ENCODE assay signal across 8 mouse cellular contexts in the genomic region with DNA sequence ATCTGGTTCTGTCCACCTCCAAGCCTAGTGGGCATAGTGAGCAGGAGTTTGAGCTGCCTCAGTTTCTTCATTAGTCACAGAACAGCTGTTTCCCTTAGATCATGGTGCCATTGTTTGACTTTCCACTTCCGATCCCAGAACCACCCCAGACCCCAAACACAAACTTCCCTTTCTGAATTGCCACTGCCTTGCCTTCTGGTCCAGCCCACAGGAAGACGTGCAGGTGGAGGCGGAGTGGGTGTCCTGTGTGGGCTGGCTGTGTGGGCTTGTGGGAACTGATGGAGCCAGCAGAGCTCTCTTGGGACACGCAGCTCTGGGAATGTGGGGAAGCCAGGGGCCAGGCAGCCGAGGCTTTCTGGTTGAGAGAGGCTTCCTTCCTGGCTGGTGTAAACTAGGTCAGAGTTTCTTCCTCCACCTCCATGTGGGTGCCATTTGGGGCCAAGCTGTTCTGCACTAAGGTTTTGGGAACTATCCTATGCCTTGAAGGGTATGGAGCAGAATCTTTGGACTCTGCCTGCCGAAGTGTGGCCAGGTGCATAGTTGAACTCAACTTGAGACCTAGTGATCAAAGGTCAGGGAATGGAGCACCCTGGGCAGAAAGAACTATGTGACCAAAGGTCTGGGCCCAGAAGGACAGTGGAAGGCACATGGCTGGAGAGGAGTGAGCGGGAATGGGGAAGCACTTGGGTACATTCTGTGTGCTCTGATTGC. TPM values are rescaled to one million over a fixed set of nuclear protein-coding genes. Genes with fewer than 3 reads are reported as not detected.
DNase-seq lines count a peak whose midpoint lies in the region; ATAC-seq lines count a peak whose summit lies in the region.

No protein-coding gene starts in this region.

- DNase-seq in limb, embryonic 10.5 days (ENCODE audit: low spot score): no peak
- DNase-seq in embryonic facial prominence, embryonic 14.5 days (ENCODE audit: low spot score): no peak
- DNase-seq in heart, postnatal 14 days: peak; percentile 44 to 49
- DNase-seq in frontal cortex, postnatal 14 days (ENCODE audit: low spot score in 2 of 2): no peak
- no peak for DNase-seq in urinary bladder, postnatal 4 days (ENCODE audit: low spot score in 2 of 2)

- ATAC-seq in limb, embryonic 12.5 days (ENCODE audit: insufficient number of reproducible peaks, insufficient read depth, low FRiP score, low TSS enrichment, low read depth): no peak
- no peak for ATAC-seq in embryonic facial prominence, embryonic 14.5 days (ENCODE audit: low read depth)
- ATAC-seq in limb, embryonic 13.5 days (ENCODE audit: low FRiP score, low read depth): no peak
- ATAC-seq in megakaryocyte-erythroid progenitor cell, adult 5-6 weeks (replicated peaks; ENCODE audit: low FRiP score, low TSS enrichment, poor library complexity, severe bottlenecking): no peak

- peaks cover 59% of the 10 kb centered on the region for H3K36me3 ChIP-seq in limb, embryonic 12.5 days
- H3K36me3 ChIP-seq in limb, embryonic 10.5 days: peaks cover 57% of the 10 kb centered on the region
- peaks cover 40% of the 10 kb centered on the region for H3K36me3 ChIP-seq in embryonic facial prominence, embryonic 14.5 days (ENCODE audit: control insufficient read depth, insufficient read depth, low read length)
- H3K36me3 ChIP-seq in limb, embryonic 13.5 days: peaks cover 42% of the 10 kb centered on the region

- 0 out of 2 replicates have a peak overlapping the region, but pooled peaks have one; percentile 74 for H3K4me2 ChIP-seq in limb, embryonic 12.5 days
- 0 out of 2 replicates have a peak overlapping the region, but pooled peaks have one; percentile 8 for H3K4me2 ChIP-seq in embryonic facial prominence, embryonic 14.5 days (ENCODE audit: low read depth, low read length)
- peak overlapping the region; percentile 15 for H3K4me2 ChIP-seq in limb, embryonic 13.5 days (replicated peaks)

- H3K9ac ChIP-seq in limb, embryonic 12.5 days (replicated peaks): no peak overlapping the region
- H3K9ac ChIP-seq in embryonic facial prominence, embryonic 14.5 days (ENCODE audit: low read depth, low read length): no peak overlapping the region
- H3K9ac ChIP-seq in limb, embryonic 13.5 days: no peak overlapping the region; the same call in 1 of the 2 replicates

- 0 out of 2 replicates have a peak overlapping the region, but pooled peaks have one; percentile 1 for H3K4me3 ChIP-seq in limb, embryonic 12.5 days (replicated peaks)
- H3K4me3 ChIP-seq in limb, embryonic 10.5 days: no peak overlapping the region
- H3K4me3 ChIP-seq in embryonic facial prominence, embryonic 14.5 days (ENCODE audit: low read depth, low read length): no peak overlapping the region
- no peak overlapping the region for H3K4me3 ChIP-seq in limb, embryonic 13.5 days

- intact Hi-C loops in heart, postnatal 14 days (cut with DNase I): loop anchor here (2.0 kb wide), 2 partner anchors 15 to 33 kb away; no protein-coding TSS in a partner anchor

- H3K9me3 ChIP-seq in limb, embryonic 12.5 days: no peaks in the 10 kb centered on the region
- H3K9me3 ChIP-seq in limb, embryonic 10.5 days (replicated peaks): no peaks in the 10 kb centered on the region
- H3K9me3 ChIP-seq in embryonic facial prominence, embryonic 14.5 days (ENCODE audit: control insufficient read depth, low read length): no peaks in the 10 kb centered on the region
- H3K9me3 ChIP-seq in limb, embryonic 13.5 days: no peaks in the 10 kb centered on the region

- H3K27me3 ChIP-seq in limb, embryonic 12.5 days: no peaks in the 10 kb centered on the region
- no peaks in the 10 kb centered on the region for H3K27me3 ChIP-seq in limb, embryonic 10.5 days (ENCODE audit: low read depth, poor library complexity, severe bottlenecking)
- no peaks in the 10 kb centered on the region for H3K27me3 ChIP-seq in embryonic facial prominence, embryonic 14.5 days (replicated peaks; ENCODE audit: control insufficient read depth, insufficient read depth, low read length)
- no peaks in the 10 kb centered on the region for H3K27me3 ChIP-seq in limb, embryonic 13.5 days

- whole genome bisulfite sequencing in limb, embryonic 12.5 days: 79% methylated on average over 7 of the region's 7 CpGs
- 87% methylated on average over 7 of the region's 7 CpGs for WGBS in limb, embryonic 10.5 days
- WGBS in embryonic facial prominence, embryonic 14.5 days: 72% methylated on average over 7 of the region's 7 CpGs
- WGBS in limb, embryonic 13.5 days: 73% methylated on average over 7 of the region's 7 CpGs

- 0 out of 2 replicates have a peak overlapping the region, but pooled peaks have one; percentile 35 for H3K27ac ChIP-seq in limb, embryonic 12.5 days
- no peak overlapping the region for H3K27ac ChIP-seq in limb, embryonic 10.5 days
- H3K27ac ChIP-seq in embryonic facial prominence, embryonic 14.5 days (replicated peaks; ENCODE audit: low read depth, low read length): no peak overlapping the region
- no peak overlapping the region for H3K27ac ChIP-seq in limb, embryonic 13.5 days

- peaks cover 49% of the 10 kb centered on the region for H3K4me1 ChIP-seq in limb, embryonic 12.5 days (replicated peaks)
- peaks cover 52% of the 10 kb centered on the region for H3K4me1 ChIP-seq in limb, embryonic 10.5 days
- peaks cover 27% of the 10 kb centered on the region for H3K4me1 ChIP-seq in embryonic facial prominence, embryonic 14.5 days (ENCODE audit: control insufficient read depth, insufficient read depth, low read length)
- H3K4me1 ChIP-seq in limb, embryonic 13.5 days: peaks cover 51% of the 10 kb centered on the region

RNA-seq across cellular contexts. Expression of a gene that starts 3.9 kb away (rescaled TPM):
- polyA plus RNA-seq in limb, embryonic 12.5 days (2016; fragmentation: Nextera tagmentation; extraction: Ambion mirVana): 103 TPM in 2 replicates
- polyA plus RNA-seq in limb, embryonic 10.5 days (2016; fragmentation: Nextera tagmentation; extraction: Ambion mirVana): 87.5 and 91.1 TPM in 2 replicates
- polyA plus RNA-seq in embryonic facial prominence, embryonic 14.5 days (2014; fragmentation: Nextera tagmentation; extraction: Ambion mirVana): 88.9 and 101 TPM in 2 replicates
- 10 to 100 TPM; 29.5 to 30.6 TPM for total RNA-seq in heart, postnatal 14 days (2021)
- 103 and 105 TPM in 2 replicates for polyA plus RNA-seq in limb, embryonic 13.5 days (2015; fragmentation: Nextera tagmentation; extraction: Ambion mirVana)
- total RNA-seq in megakaryocyte-erythroid progenitor cell, adult 5-6 weeks (2014; fragmentation: Nextera tagmentation): 5.4 and 6.6 TPM in 2 replicates
- 6.9 and 9.4 TPM in 2 replicates for total RNA-seq in megakaryocyte-erythroid progenitor cell, adult 5-6 weeks (2017)

RNA-seq across cellular contexts. Expression of a gene that starts 9.1 kb away (rescaled TPM):
- polyA plus RNA-seq in limb, embryonic 12.5 days (2016; fragmentation: Nextera tagmentation; extraction: Ambion mirVana): 40.3 and 46.6 TPM in 2 replicates
- polyA plus RNA-seq in limb, embryonic 10.5 days (2016; fragmentation: Nextera tagmentation; extraction: Ambion mirVana): 47.6 and 55.1 TPM in 2 replicates
- 46.9 and 55.5 TPM in 2 replicates for polyA plus RNA-seq in embryonic facial prominence, embryonic 14.5 days (2014; fragmentation: Nextera tagmentation; extraction: Ambion mirVana)
- 10 to 100 TPM; 33.5 to 37.4 TPM for total RNA-seq in heart, postnatal 14 days (2021)
- polyA plus RNA-seq in limb, embryonic 13.5 days (2015; fragmentation: Nextera tagmentation; extraction: Ambion mirVana): 44.0 and 44.8 TPM in 2 replicates
- total RNA-seq in megakaryocyte-erythroid progenitor cell, adult 5-6 weeks (2014; fragmentation: Nextera tagmentation): 0.52 and 7.4 TPM in 2 replicates
- total RNA-seq in megakaryocyte-erythroid progenitor cell, adult 5-6 weeks (2017): 0.09 and 1.6 TPM in 2 replicates

Comparison
In these comparisons a context has a peak if more than half of its experiments do, and no peak if none do; other contexts are left out.
1. H3K4me2 ChIP-seq: peak in every context shown above with its lines; median percentile 74 in limb, embryonic 12.5 days; 15 in limb, embryonic 13.5 days; 8 in embryonic facial prominence, embryonic 14.5 days.
2. DNase-seq: peak in heart, postnatal 14 days (2 of 2); none in limb, embryonic 10.5 days (single experiment), embryonic facial prominence, embryonic 14.5 days (single experiment), frontal cortex, postnatal 14 days (0 of 2) and urinary bladder, postnatal 4 days (0 of 2).